Mouse (Mus musculus): ENCODE results near the gene Srm. TPM values are rescaled to one million over a fixed set of nuclear protein-coding genes. Genes with fewer than 3 reads are reported as not detected.

Srm gene
- total RNA-seq, 2 experiments from 2014 or later: 84.8 to 94.4 TPM

GRCm38 (mm10) chr4:148601871-148602270 is 10.6 kb downstream of the Srm start:
- no peak for DNase-seq

DNA sequence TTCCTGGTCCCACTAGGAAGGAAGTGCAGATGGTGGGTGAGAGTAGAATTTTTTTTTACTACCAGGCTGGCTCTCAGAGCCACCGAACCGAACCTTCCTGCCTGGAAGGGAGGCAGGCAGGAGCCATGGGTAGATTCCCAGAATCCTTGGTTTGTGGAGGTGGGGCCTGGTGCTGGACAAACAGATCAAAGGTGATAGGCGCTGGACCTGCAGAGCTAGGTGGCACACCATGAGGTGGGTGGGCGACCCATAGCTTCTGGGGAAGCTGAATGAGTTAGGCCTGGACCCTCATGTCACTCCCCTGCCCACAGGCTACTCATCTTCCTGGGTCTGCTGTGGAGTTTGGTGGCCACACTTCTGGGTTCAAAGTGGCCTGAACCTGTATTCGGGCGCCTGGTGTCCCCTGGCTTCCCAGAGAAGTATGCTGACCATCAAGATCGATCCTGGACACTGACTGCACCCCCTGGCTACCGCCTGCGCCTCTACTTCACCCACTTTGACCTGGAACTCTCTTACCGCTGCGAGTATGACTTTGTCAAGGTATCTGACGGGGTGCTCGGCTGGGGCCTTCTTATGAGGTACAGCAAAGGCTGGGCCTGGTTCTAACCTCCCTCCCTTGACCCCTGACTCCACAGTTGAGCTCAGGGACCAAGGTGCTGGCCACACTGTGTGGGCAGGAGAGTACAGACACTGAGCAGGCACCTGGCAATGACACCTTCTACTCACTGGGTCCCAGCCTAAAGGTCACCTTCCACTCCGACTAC is 11.2 kb downstream of the Srm start, which contains the start of gene Masp2:
TSS of gene Masp2 (plus strand) at position 198 of the 764 bp plus-strand sequence.
- DNase-seq: no peak

DNA sequence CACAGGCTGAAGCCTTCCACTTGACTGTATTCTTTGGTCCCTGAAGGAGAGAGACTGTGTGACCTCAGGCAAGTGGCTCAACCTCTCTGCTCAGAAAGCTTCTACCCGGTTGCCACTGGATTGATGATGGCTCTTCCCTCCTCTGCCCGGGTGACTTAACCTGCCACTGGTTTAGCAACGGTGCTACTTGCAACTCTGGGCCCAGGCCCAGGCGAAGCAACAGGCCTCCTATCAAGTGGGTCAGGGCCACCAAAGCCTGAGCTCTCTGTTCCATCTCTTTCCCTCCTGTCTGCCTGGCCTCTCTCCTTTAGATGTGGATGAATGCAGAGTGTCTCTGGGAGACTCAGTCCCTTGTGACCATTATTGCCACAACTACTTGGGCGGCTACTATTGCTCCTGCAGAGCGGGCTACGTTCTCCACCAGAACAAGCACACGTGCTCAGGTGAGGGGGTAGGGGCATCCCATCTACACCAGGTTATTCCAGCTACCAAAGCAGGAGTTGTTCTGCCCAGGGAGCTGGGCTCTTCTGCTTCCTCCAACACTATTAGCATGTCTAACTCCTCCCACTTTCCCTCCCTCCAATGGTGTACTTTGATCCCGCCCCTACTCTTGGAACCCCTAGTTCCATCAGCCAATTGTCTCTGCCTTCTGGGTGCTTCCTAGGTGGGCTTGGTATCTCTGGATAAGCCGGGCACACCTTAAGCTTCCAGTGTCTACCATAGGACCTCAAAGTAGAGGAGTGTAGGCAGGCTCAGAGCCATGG is 12.3 kb downstream of the Srm start:
- peak; percentile 38 to 53 for DNase-seq

GRCm38 (mm10) chr4:148604141-148604540 is 12.8 kb downstream of the Srm start:
- DNase-seq: peak; percentile 46 to 52

DNA sequence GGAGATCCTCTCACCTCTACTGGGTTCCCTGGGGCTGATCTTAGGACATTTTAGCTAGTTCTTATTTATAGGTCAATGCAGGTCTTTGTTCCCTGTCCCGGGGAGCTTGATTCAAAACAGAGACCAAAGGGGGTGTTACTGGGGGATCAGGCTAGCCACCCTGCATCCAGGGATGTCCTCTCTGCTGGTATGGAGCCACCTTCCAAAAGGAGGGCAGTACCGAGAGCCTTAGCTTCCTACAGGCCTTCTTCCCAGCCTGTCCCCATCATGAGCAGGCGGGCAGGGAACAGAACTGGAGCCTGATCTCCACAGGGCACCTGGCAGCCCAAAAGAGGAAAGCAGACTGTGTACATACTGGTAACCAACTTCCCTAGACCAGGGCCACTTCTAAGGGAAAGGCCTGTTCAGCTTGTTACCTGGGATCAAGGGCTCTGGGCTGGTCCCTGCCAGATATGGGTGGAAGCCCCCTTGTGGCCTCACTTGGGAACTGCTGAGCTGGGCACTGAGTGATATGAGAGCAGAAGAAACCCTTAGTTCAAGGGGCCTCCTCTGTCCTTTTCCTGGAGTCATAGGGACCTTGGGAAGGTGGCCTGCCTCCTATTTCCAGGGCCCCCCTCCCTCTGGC is 13.3 kb downstream of the Srm start:
- DNase-seq: peak; percentile 77 to 78

DNA sequence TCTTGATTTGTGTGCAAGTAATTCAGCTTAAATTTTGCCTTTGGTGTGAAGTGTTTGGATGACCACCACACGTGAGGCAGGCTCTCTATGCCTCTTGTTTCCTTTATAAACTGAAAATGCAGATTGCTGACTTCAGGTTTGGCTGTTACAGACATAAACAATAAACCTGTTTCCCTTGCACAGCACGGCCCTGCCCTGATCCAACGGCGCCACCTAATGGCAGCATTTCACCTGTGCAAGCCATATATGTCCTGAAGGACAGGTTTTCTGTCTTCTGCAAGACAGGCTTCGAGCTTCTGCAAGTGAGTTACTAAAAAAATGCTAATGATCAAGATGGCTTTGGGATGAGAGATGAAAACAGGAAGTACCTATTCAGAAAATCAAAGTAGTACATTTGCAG is 16.5 kb downstream of the Srm start:
- DNase-seq: peak; percentile 85 to 88

GRCm38 (mm10) chr4:148609805-148610204 is 18.5 kb downstream of the Srm start:
- DNase-seq: no peak

DNA sequence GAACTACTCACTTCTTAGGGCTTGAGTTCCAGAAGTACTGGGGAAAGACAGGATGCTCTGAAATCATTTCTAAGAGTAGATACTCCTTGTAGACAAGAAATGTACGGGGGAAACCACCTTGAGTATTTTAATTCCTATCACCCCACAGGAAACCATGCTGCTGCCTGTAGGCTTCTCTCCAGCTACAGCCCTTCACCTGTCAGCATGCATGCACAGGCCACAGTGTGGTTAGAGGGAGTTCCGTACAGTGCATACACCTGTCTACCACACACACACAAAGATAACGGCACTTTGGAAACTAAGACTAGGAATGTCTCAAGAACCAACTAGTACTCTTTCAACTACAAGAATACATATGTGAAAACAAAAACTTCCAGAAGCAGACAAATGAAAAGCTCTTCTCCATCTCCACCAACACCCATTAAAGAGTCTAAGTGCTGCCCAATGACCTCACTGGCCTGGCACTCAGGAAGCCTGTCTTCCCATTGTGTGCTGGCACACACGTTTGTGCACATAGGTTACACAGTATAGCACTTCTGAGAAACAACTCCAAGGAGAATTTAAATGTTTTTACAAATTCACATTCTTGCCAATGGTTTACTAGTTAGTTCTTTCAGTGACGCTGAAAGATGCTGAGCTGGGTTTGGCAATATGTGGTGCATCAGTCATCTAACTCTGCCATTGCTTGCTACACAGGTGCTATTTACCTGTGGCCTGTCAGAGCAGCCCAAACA is 19.5 kb downstream of the Srm start:
- DNase-seq: no peak

- no peak for DNase-seq
These were observed 21.3 kb downstream of the Srm start for GRCm38 (mm10) chr4:148612557-148612956.

DNA sequence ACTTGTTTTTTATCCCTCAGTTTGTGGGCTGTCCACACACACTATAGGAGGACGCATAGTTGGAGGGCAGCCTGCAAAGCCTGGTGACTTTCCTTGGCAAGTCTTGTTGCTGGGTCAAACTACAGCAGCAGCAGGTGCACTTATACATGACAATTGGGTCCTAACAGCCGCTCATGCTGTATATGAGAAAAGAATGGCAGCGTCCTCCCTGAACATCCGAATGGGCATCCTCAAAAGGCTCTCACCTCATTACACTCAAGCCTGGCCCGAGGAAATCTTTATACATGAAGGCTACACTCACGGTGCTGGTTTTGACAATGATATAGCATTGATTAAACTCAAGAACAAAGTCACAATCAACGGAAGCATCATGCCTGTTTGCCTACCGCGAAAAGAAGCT is 22.4 kb downstream of the Srm start:
- no peak for DNase-seq

DNA sequence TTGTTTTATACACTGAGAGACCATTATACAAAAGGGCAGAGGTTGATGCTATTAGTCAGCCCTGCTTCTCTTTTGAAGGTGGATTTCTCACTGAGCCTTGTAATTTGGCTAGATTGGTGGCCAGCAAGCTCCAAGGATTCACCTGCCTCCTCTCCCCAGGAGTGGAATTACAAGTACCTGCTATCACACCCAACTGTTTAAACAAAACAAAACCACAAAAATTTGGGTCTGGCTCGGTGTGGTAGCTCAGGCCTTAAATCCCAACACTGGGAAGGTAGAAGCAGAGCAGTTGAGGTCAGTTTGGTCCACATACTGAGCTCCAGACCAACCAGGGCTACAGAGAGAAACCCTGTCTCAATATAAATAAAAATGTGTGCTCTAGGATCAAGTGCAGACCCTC is 28.5 kb downstream of the Srm start:
- no peak for DNase-seq

DNA sequence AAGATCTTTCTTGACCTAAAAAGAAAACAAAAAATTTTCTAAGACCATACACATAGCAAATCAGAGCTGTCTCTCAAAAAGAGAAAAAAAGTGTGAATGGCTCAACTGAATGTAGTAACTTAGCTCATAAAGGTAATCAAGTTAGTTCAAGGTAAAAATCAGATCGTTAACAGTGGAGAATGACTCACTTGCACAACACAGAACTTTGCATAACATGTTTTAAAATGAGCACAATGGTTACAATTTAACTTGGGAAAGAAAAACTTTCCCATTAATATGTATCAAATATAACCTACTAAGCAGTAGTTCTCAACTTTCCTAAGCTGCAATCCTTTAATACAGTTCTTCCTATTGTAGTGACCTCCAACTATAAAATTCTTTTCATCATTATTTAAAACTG is 29.4 kb downstream of the Srm start:
- no peak for DNase-seq

- DNase-seq: no peak
These were observed 31.2 kb downstream of the Srm start for GRCm38 (mm10) chr4:148622485-148622884.

GRCm38 (mm10) chr4:148623609-148624008 is 32.3 kb downstream of the Srm start:
- no peak for DNase-seq

DNA sequence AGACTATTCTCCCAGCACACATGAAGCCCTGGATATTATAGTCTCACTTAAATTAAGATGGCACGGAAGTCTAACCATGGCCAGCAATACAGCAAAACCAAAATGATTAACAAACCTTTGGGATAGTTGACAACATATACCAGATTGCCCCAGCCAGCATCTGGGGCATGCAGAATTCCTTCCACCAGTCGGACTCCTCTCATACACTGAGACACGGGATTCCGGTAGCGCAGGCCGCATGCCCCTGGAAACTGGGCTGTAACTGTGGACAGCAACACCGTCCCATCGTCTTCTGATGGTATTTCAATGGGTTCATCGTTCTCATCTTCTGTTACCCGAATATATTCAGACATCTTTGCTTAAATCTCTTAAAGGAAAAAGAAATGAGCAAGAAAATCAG is 33.7 kb downstream of the Srm start:
- no peak for DNase-seq

GRCm38 (mm10) chr4:148625756-148626622 is 34.7 kb downstream of the Srm start:
- peak; percentile 62 to 68 for DNase-seq

DNA sequence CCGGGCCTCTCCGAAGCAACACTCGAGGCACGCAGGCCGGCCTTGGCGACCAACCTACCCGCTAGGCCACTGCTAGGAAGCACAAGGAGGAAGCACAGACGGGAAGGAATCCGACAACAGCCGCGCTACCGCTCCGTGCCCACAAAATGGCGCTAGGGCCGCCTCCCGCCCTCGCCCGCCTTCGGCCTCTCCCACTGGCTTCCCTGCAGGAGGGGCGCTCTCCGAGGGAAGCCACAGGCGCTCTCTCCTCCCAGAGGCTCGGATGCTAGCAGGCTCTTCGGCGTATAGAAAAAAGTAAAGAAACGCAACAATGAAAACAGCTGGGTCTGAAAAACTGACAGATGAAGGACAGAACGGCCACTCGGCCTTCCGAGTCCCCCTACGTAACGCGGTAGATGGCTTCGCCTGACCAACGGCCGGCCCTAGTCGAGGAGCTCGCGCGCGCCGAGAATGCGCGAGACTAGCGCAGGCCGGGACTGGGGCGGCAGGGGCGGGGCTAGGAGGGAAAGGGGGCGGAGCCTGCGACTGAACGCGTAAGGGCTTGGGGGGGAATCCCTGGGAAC is 35.4 kb downstream of the Srm start, which contains the start of gene Tardbp:
TSS of gene Tardbp (minus strand) at position 397 of the 563 bp plus-strand sequence.
- peak; percentile 97 to 99 for DNase-seq

- no peak for DNase-seq
These were observed 35.9 kb downstream of the Srm start for GRCm38 (mm10) chr4:148627246-148627645.

DNA sequence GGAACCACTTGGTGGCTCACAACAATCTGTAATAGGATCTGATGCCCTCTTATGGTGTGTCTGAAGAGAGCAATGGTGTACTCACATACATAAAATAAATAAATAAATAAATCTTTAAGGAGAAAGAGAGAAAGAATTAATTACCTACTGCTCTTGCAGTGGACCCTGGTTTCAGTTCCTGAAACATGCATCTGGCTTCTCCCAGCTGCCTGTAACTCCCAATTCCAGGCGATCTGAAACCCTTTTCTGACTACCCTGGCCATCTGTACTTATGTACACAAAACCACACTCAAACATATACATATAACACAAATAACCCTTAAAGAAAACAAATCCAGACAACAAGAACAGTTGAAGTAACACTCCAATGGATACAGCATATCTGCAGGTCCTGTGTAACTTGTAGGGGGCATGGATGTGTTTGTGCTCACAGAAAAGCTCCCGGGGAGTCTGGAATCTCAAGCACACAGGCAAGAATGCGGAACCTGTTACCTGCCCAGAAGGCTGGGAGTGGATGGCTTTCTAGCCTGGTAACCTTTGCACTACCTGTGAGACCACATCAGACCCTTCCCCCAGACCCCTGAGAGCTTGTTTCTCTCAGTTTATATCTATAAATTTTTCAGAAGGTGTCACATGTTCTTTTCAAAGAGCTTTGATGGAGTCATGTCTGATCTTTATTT is 40.9 kb downstream of the Srm start:
- no peak for DNase-seq

- DNase-seq: peak in 1 of 2 experiments; percentile 22
These were observed 42.2 kb downstream of the Srm start for GRCm38 (mm10) chr4:148633395-148634061.
